Mouse (Mus musculus): ENCODE measurements around the gene Fam57b.

DNA sequence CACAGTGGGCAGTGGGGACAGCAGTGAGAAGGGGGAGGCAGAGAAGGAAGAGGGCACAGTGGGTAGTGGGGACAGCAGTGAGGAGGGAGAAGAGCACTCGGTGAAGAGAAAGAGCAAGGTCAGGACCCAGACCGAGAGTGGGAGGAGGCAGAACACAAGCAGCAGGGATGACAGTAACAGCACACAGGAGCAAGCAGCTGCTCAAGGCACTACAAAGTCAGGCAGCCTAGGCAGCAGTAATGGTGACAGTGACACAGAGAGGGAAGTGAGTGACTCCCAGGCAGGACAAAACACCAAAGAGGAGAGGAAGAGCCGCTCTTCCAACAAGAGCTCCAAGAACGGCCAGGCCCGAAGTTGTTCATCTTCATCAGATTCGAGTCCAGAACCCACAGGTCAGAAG lies 66.3 kb downstream of the Fam57b start:
- TF ChIP-seq MAX (IDR thresholded peaks at IDR 0.05; ENCODE audit: low read depth) (no peak), POLR2A (IDR thresholded peaks at IDR 0.05; ENCODE audit: insufficient read length, low read depth) (no peak), TCF12 (IDR thresholded peaks at IDR 0.05; ENCODE audit: insufficient read depth, poor library complexity, severe bottlenecking) (no peak)

All from myocyte (in vitro differentiated cells).